Mouse (Mus musculus): ENCODE results near the gene Hcrtr1.

DNA sequence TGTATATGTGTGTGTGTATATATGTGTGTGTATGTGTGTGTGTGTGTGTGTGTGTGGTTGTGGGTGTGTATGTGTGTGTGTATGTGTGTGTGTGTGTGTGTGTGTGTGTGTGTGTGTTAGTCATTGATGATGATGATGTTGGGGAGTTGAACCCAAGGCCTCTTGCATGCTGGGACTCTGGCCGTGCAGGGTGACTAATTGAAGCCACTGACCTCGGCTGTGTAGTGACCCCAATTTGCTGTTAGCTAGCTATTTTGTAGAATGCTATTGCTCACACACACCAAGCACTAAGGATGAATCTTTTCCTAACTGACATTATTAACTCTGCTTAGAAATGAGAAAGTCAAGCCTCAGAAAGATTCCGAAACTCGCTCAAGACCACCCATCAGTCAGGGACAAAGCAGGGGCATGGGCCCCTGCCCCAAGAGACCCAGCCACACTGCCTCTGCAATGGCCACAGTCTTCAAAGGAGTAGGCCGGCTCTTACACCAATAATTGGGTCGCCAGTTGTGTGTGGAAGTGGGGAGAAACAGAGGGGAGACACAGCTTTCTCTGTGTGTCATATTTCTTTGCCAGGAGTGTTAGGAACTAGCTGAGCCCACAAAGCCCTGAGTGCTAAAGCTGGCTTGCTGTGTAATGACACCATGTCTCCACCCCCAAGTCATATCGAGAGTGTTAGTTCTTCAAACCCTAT, 41.9 kb upstream of the Hcrtr1 start:
- TF ChIP-seq CTCF (IDR thresholded peaks at IDR 0.05; ENCODE audit: extremely low read depth, insufficient read depth, low read length) (no peak), POLR2A (IDR thresholded peaks at IDR 0.05; ENCODE audit: extremely low read depth, insufficient read depth, low read length) (no peak)
